Mouse (Mus musculus) lung, embryonic 14.5 days (tissue): Measurements from ENCODE around the gene Phf21b. TPM values are rescaled to one million over a fixed set of nuclear protein-coding genes. Genes with fewer than 3 reads are reported as not detected.

Experiments
- ATAC-seq: fragments of 200-750 bp; cut with Nextera tagmentation; 2 replicates; pipeline ENCODE4 v1.8.0; 2017; ENCODE audit warnings: mild to moderate bottlenecking, moderate TSS enrichment, moderate library complexity; ENCODE audit not compliant: insufficient read depth
- DNase-seq: peaks from one replicate; pipeline ENCODE4 v3.0.0-alpha.2; 2015
- H3K27ac ChIP-seq: fragments of 300-500 bp; sonication (generic); 2 replicates; pipeline ENCODE4 v1.5.1; 2014; ENCODE audit warnings: low read depth, mild to moderate bottlenecking, moderate library complexity
- H3K27me3 ChIP-seq: fragments of 300-500 bp; sonication (generic); 2 replicates; pipeline ENCODE4 v1.6.1; 2014; ENCODE audit warnings: low read length, control low read depth; ENCODE audit not compliant: insufficient read depth
- H3K36me3 ChIP-seq: fragments of 300-500 bp; sonication (generic); 2 replicates; pipeline ENCODE4 v1.6.1; 2014; ENCODE audit warnings: control low read depth; ENCODE audit not compliant: insufficient read depth
- H3K4me1 ChIP-seq: fragments of 300-500 bp; sonication (generic); 2 replicates; pipeline ENCODE4 v1.6.1; 2014; ENCODE audit warnings: antibody characterized with exemption, control low read depth; ENCODE audit not compliant: insufficient read depth
- H3K4me2 ChIP-seq: fragments of 300-500 bp; sonication (generic); 2 replicates; pipeline ENCODE4 v1.6.1; 2014; ENCODE audit warnings: mild to moderate bottlenecking
- H3K4me3 ChIP-seq: fragments of 300-500 bp; sonication (generic); 2 replicates; pipeline ENCODE4 v1.5.1; 2014; ENCODE audit warnings: low read depth, low read length
- H3K9ac ChIP-seq: fragments of 300-500 bp; sonication (generic); 2 replicates; pipeline ENCODE4 v1.6.1; 2014
- H3K9me3 ChIP-seq: fragments of 300-500 bp; sonication (generic); 2 replicates; pipeline ENCODE4 v1.6.1; 2016; ENCODE audit warnings: low read depth, low read length, control low read depth
- CTCF ChIP-seq: IDR thresholded peaks from 2 replicates; pipeline ENCODE4 v1.5.1; 2016; ENCODE audit warnings: antibody characterized with exemption, low read depth
- WGBS: fragments of 180-500 bp; shearing (Covaris S2); extraction: QIAGEN DNeasy Blood & Tissue Kit; methylation state at CpG from one replicate; pipeline ENCODE4 v1.1.7; 2014; 5-methylcytosine and 5-hydroxymethylcytosine counted together
- polyA plus RNA-seq: library from polyadenylated mRNA; unstranded; fragments of >200 nt; fragmentation: Nextera tagmentation; extraction: Ambion mirVana; gene quantifications from 2 replicates; pipeline ENCODE4 v1.2.1, GENCODE M21; 2014

Gene Phf21b
- polyA plus RNA-seq, 1 experiment from 2014 or later, result 1.8 TPM

GRCm38 (mm10) chr15:84762712-84763422 lies 93.0 kb downstream of the Phf21b start:
- Histone ChIP-seq H3K27ac (no peak overlapping the region), H3K27me3 (no peaks in the 10 kb centered on the region), H3K4me1 (no peaks in the 10 kb centered on the region), H3K9ac (no peak overlapping the region), H3K36me3 (0 out of 2 replicates have a peak, but pooled peaks cover 2% of the 10 kb centered on the region), H3K4me3 (no peak overlapping the region), H3K4me2 (no peak overlapping the region), H3K9me3 (no peaks in the 10 kb centered on the region)
- WGBS, result 78% methylated on average over 8 of the region's 8 CpGs
- ATAC-seq (no peak), DNase-seq (no peak)
- no peak for TF ChIP-seq CTCF

GRCm38 (mm10) chr15:84758493-84758892 lies 97.4 kb downstream of the Phf21b start:
- H3K4me2 ChIP-seq, result no peak overlapping the region
- no peak overlapping the region for H3K4me3 ChIP-seq
- no peaks in the 10 kb centered on the region for H3K9me3 ChIP-seq
- 40% methylated on average over 4 of the region's 4 CpGs for WGBS
- peak; percentile 45 for DNase-seq
- 0 out of 2 replicates have a peak, but pooled peaks cover 2% of the 10 kb centered on the region for H3K36me3 ChIP-seq
- peak; percentile 75 for TF ChIP-seq CTCF
- ATAC-seq, result no peak
- H3K4me1 ChIP-seq, result no peaks in the 10 kb centered on the region
- H3K9ac ChIP-seq, result no peak overlapping the region
- H3K27ac ChIP-seq, result no peak overlapping the region
- no peaks in the 10 kb centered on the region for H3K27me3 ChIP-seq

GRCm38 (mm10) chr15:84756426-84756825 lies 99.4 kb downstream of the Phf21b start:
- Histone ChIP-seq H3K9ac (no peak overlapping the region), H3K4me1 (no peaks in the 10 kb centered on the region), H3K36me3 (0 out of 2 replicates have a peak, but pooled peaks cover 2% of the 10 kb centered on the region), H3K4me3 (peak overlapping the region; percentile 15; the same call in 1 of the 2 replicates), H3K27ac (no peak overlapping the region), H3K27me3 (no peaks in the 10 kb centered on the region), H3K9me3 (no peaks in the 10 kb centered on the region), H3K4me2 (peak overlapping the region; percentile 57)
- no peak for ATAC-seq
- 4% methylated on average over 22 of the region's 22 CpGs for WGBS
- peak; percentile 7 for DNase-seq
- TF ChIP-seq CTCF, result no peak

GRCm38 (mm10) chr15:84754987-84755386 lies 100.9 kb downstream of the Phf21b start:
- H3K9ac ChIP-seq, result no peak overlapping the region
- no peaks in the 10 kb centered on the region for H3K4me1 ChIP-seq
- no peak overlapping the region for H3K27ac ChIP-seq
- ATAC-seq (peak; percentile 62), DNase-seq (peak; percentile 89)
- H3K36me3 ChIP-seq, result 0 out of 2 replicates have a peak, but pooled peaks cover 2% of the 10 kb centered on the region
- no peaks in the 10 kb centered on the region for H3K9me3 ChIP-seq
- no peak overlapping the region for H3K4me3 ChIP-seq
- 8% methylated on average over 3 of the region's 3 CpGs for WGBS
- H3K27me3 ChIP-seq, result no peaks in the 10 kb centered on the region
- no peak overlapping the region for H3K4me2 ChIP-seq
- TF ChIP-seq CTCF, result peak; percentile 91

GRCm38 (mm10) chr15:84745831-84746230 lies 110.0 kb downstream of the Phf21b start:
- DNase-seq, result no peak
- H3K4me2 ChIP-seq, result no peak overlapping the region
- no peaks in the 10 kb centered on the region for H3K27me3 ChIP-seq
- H3K36me3 ChIP-seq, result no peaks in the 10 kb centered on the region
- no peak for TF ChIP-seq CTCF
- no peak overlapping the region for H3K27ac ChIP-seq
- H3K4me3 ChIP-seq, result no peak overlapping the region
- 85% methylated on average over 4 of the region's 4 CpGs for WGBS
- ATAC-seq, result no peak
- no peaks in the 10 kb centered on the region for H3K9me3 ChIP-seq
- H3K9ac ChIP-seq, result no peak overlapping the region
- H3K4me1 ChIP-seq, result no peaks in the 10 kb centered on the region

GRCm38 (mm10) chr15:84744308-84744707 lies 111.5 kb downstream of the Phf21b start:
- no peak overlapping the region for H3K4me3 ChIP-seq
- 14% methylated on average over 2 of the region's 2 CpGs for WGBS

GRCm38 (mm10) chr15:84743347-84743746 lies 112.5 kb downstream of the Phf21b start:
- no peak overlapping the region for H3K4me3 ChIP-seq
- DNase-seq (no peak), ATAC-seq (no peak)
- H3K27me3 ChIP-seq, result no peaks in the 10 kb centered on the region
- no peaks in the 10 kb centered on the region for H3K36me3 ChIP-seq
- 4% methylated on average over 3 of the region's 3 CpGs for WGBS
- no peak overlapping the region for H3K4me2 ChIP-seq
- no peak overlapping the region for H3K27ac ChIP-seq
- no peak overlapping the region for H3K9ac ChIP-seq
- no peak for TF ChIP-seq CTCF
- H3K9me3 ChIP-seq, result no peaks in the 10 kb centered on the region
- H3K4me1 ChIP-seq, result no peaks in the 10 kb centered on the region

More at GRCm38 (mm10) chr15:84744308-84744707, 111.5 kb downstream of the Phf21b start:
- Histone ChIP-seq H3K27ac (no peak overlapping the region), H3K4me1 (no peaks in the 10 kb centered on the region), H3K36me3 (no peaks in the 10 kb centered on the region), H3K4me2 (no peak overlapping the region), H3K27me3 (no peaks in the 10 kb centered on the region), H3K9me3 (no peaks in the 10 kb centered on the region), H3K9ac (no peak overlapping the region)
- no peak for DNase-seq
- TF ChIP-seq CTCF, result no peak
- ATAC-seq, result no peak
